Mouse (Mus musculus) liver, adult 2 months (tissue): ENCODE data around the gene Cabp1.

Experiments used
- CTCF ChIP-seq: fragments of 200-500 bp; IDR thresholded peaks from 2 replicates; pipeline ENCODE4 v1.5.1; 2011; ENCODE audit warnings: low read depth, low read length, control low read depth
- POLR2A ChIP-seq: fragments of 200-500 bp; IDR thresholded peaks from 2 replicates; pipeline ENCODE4 v1.6.1; 2011; ENCODE audit warnings: low read length, control low read depth; ENCODE audit not compliant: insufficient read depth; ENCODE audit errors: extremely low read depth

GRCm38 (mm10) chr5:115215273-115216185 is 21.3 kb upstream of the Cabp1 start:
- TF ChIP-seq CTCF (no peak), POLR2A (no peak)
